Mouse (Mus musculus) thymus, postnatal 10 days (tissue): ENCODE results near the gene Lrp8.
A peak's percentile ranks its signal among the peaks of the same experiment; 100 is the strongest.

Experiments
- DNase-seq, 2 experiments: peaks; one replicate each; pipeline ENCODE4 v3.0.0; 2021; ENCODE audit warnings: low spot score in 2 of 2

The Lrp8 gene

GRCm38 (mm10) chr4:107921152-107921695, 119.2 kb downstream of the Lrp8 start:
- no peak for DNase-seq

GRCm38 (mm10) chr4:107921952-107922351, 119.9 kb downstream of the Lrp8 start:
- no peak for DNase-seq

GRCm38 (mm10) chr4:107923145-107923802, 121.2 kb downstream of the Lrp8 start, which contains the start of gene Cpt2:
TSS of gene Cpt2 (minus strand) at chr4:107923610.
- DNase-seq: peak; percentile 85 to 91

- DNase-seq: no peak
Observed at GRCm38 (mm10) chr4:107923803-107924194, 121.7 kb downstream of the Lrp8 start.
